Mouse (Mus musculus): ENCODE measurements around the gene Lin7b. TPM values are rescaled to one million over a fixed set of nuclear protein-coding genes. Genes with fewer than 3 reads are reported as not detected.
A peak's percentile ranks its signal among the peaks of the same experiment; 100 is the strongest.
"Not testable (repeated sequence)": the region's sequence is repeated elsewhere in the genome, so short reads cannot be mapped to it uniquely, and the experiment has no call there.

The Lin7b gene
- total RNA-seq, 2 experiments from 2014 or later = 138 to 146 TPM

GRCm38 (mm10) chr7:45372371-45372770 is 2.0 kb upstream of the Lin7b start:
- no peak for TF ChIP-seq CTCF (conservative IDR thresholded peaks at IDR 0.05)
- DNase-seq (ENCODE audit: low spot score in 2 of 2) = no peak
- Histone ChIP-seq H3K27ac (no peak overlapping the region), H3K4me3 (no peak overlapping the region)

GRCm38 (mm10) chr7:45369836-45370474 is 428 bp downstream of the Lin7b start:
- no peak for TF ChIP-seq CTCF (conservative IDR thresholded peaks at IDR 0.05)
- DNase-seq (ENCODE audit: low spot score in 2 of 2) = no peak
- H3K27ac ChIP-seq = peak overlapping the region; percentile 96

GRCm38 (mm10) chr7:45369022-45369745 is 1.2 kb downstream of the Lin7b start:
- peak overlapping the region; percentile 88 for H3K4me3 ChIP-seq
- DNase-seq (ENCODE audit: low spot score in 2 of 2) = no peak
- H3K27ac ChIP-seq = peak overlapping the region; percentile 96
- no peak for TF ChIP-seq CTCF (conservative IDR thresholded peaks at IDR 0.05)

More at GRCm38 (mm10) chr7:45369836-45370474, 428 bp downstream of the Lin7b start:
- H3K4me3 ChIP-seq = peak overlapping the region; percentile 88

GRCm38 (mm10) chr7:45368178-45368577 is 2.2 kb downstream of the Lin7b start:
- peak overlapping the region; percentile 96 for H3K27ac ChIP-seq
- H3K4me3 ChIP-seq = peak overlapping the region; percentile 88
- no peak for TF ChIP-seq CTCF (conservative IDR thresholded peaks at IDR 0.05)
- no peak for DNase-seq (ENCODE audit: low spot score in 2 of 2)

GRCm38 (mm10) chr7:45367020-45367880 is 3.1 kb downstream of the Lin7b start:
- H3K27ac ChIP-seq = peak overlapping the region; percentile 96
- peak; percentile 92 for TF ChIP-seq CTCF (conservative IDR thresholded peaks at IDR 0.05)
- DNase-seq (ENCODE audit: low spot score in 2 of 2) = peak; percentile 99
- peak overlapping the region; percentile 88 for H3K4me3 ChIP-seq

GRCm38 (mm10) chr7:45366652-45367019 is 3.7 kb downstream of the Lin7b start, which contains the start of gene Ppfia3:
TSS of gene Ppfia3 (minus strand) at chr7:45367019.
- H3K27ac ChIP-seq = peak within 1 kb of the TSS; percentile 96
- H3K4me3 ChIP-seq = peak within 1 kb of the TSS; percentile 88
- no peak for DNase-seq (ENCODE audit: low spot score in 2 of 2)
- TF ChIP-seq CTCF (conservative IDR thresholded peaks at IDR 0.05) = no peak

- peak; percentile 28 for TF ChIP-seq CTCF (conservative IDR thresholded peaks at IDR 0.05)
- Histone ChIP-seq H3K27ac (peak overlapping the region; percentile 96), H3K4me3 (peak overlapping the region; percentile 88)
- DNase-seq (ENCODE audit: low spot score in 2 of 2) = no peak
These were observed 4.4 kb downstream of the Lin7b start for GRCm38 (mm10) chr7:45365742-45366651.

- no peak overlapping the region for H3K4me3 ChIP-seq
- no peak for DNase-seq (ENCODE audit: low spot score in 2 of 2)
- H3K27ac ChIP-seq = no peak overlapping the region
- TF ChIP-seq CTCF (conservative IDR thresholded peaks at IDR 0.05) = no peak
These were observed 6.4 kb downstream of the Lin7b start for GRCm38 (mm10) chr7:45363983-45364382.

- Histone ChIP-seq H3K27ac (no peak overlapping the region), H3K4me3 (no peak overlapping the region)
- TF ChIP-seq CTCF (conservative IDR thresholded peaks at IDR 0.05) = no peak
- DNase-seq (ENCODE audit: low spot score in 2 of 2) = no peak
These were observed 7.6 kb downstream of the Lin7b start for GRCm38 (mm10) chr7:45362801-45363200.

- Histone ChIP-seq H3K4me3 (peak overlapping the region; percentile 65), H3K27ac (peak overlapping the region; percentile 85)
- DNase-seq (ENCODE audit: low spot score in 2 of 2) = peak; percentile 79 to 86
- no peak for TF ChIP-seq CTCF (conservative IDR thresholded peaks at IDR 0.05)
These were observed 9.1 kb downstream of the Lin7b start for GRCm38 (mm10) chr7:45361243-45361804.

GRCm38 (mm10) chr7:45360404-45361125 is 9.8 kb downstream of the Lin7b start:
- no peak for TF ChIP-seq CTCF (conservative IDR thresholded peaks at IDR 0.05)
- H3K27ac ChIP-seq = peak overlapping the region; percentile 85; the same call in 1 of the 2 replicates
- no peak overlapping the region for H3K4me3 ChIP-seq
- DNase-seq (ENCODE audit: low spot score in 2 of 2) = no peak

- not testable (repeated sequence) for DNase-seq (ENCODE audit: low spot score in 2 of 2); H3K27ac ChIP-seq
These were observed 11.3 kb downstream of the Lin7b start for GRCm38 (mm10) chr7:45359081-45359480.

More at GRCm38 (mm10) chr7:45359081-45359480, 11.3 kb downstream of the Lin7b start:
- not testable (repeated sequence) for H3K4me3 ChIP-seq
